Mouse (Mus musculus): ENCODE measurements at regions not wholly inside any gene's neighbourhood (a gene's known extent, or its start where the extent isn't known, plus 50 kb on each side); places are given as distances from the start of the nearest gene placed in this dataset.

DNA sequence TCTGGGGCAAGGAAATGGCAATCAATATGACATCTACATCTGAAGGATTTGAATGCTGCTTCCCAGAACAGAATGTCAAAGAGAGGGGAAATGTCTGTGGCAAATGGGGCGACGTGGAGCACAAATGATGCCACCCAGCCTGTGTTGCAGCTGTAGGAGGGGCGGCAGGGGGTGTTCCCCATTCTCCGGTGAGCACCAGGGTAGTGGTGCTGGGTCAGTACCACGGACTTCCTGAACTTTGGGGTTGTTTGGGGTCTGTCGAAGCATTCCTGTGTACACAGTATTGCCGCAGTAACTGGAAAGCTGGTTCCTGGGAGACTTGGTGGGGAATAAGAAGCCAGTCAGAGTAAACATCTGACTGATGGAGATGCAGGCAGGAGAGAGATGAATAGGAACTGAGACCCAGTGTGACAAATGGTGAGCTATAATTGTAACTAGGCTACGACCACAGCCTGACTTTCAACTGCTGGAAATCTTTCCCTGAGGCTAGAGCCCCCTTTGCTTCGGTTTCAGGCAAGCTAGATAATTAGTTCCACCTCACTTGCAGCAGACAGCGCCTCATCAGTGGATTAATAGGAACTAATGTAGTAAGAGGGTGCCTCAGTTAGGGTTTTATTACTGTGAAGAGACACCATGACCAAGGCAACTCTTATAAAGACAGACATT lies 53.9 kb upstream of the Tom1l1 start:
- ATAC-seq (ENCODE audit: low FRiP score) (peak; percentile 43; the same call in 1 of the 2 replicates), DNase-seq (ENCODE audit: low spot score) (peak; percentile 36)
- Histone ChIP-seq H3K4me3 (replicated peaks; ENCODE audit: low read length) (no peak overlapping the region), H3K4me1 (replicated peaks; ENCODE audit: control insufficient read depth, insufficient read depth, low read length) (no peaks in the 10 kb centered on the region; the same call in 1 of the 2 replicates), H3K36me3 (replicated peaks; ENCODE audit: control insufficient read depth, insufficient read depth) (no peaks in the 10 kb centered on the region), H3K9ac (no peak overlapping the region), H3K4me2 (replicated peaks) (no peak overlapping the region), H3K27me3 (ENCODE audit: control insufficient read depth, insufficient read depth, low read length) (no peaks in the 10 kb centered on the region), H3K9me3 (ENCODE audit: control insufficient read depth, low read length) (no peaks in the 10 kb centered on the region), H3K27ac (no peak overlapping the region)
- WGBS, result 49% methylated on average over 10 of the region's 10 CpGs

DNA sequence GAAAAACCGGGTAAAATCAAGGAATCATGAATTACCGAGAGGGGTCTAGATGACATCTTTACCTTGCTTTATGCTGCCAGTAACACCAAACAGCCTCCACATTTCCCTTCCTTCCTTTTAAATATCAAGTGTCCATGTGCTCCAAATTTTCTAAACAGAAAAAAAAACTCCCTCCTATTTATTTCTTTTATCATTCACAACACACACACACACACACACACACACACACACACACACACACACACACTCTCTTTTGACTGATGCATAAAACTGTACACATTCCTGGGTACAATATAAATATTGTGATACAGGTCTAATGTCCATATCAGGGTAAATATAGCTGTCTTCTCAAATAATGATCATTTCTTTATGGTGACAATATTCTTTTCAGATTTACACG lies 51.3 kb upstream of the Tom1l1 start:
- ATAC-seq (ENCODE audit: low FRiP score), result no peak
- no peak overlapping the region for H3K4me2 ChIP-seq (replicated peaks)

GRCm38 (mm10) chr11:90738741-90739140 lies 50.6 kb upstream of the Tom1l1 start:
- Histone ChIP-seq H3K27me3 (ENCODE audit: control insufficient read depth, insufficient read depth, low read length) (no peaks in the 10 kb centered on the region), H3K9me3 (ENCODE audit: control insufficient read depth, low read length) (no peaks in the 10 kb centered on the region), H3K4me1 (replicated peaks; ENCODE audit: control insufficient read depth, insufficient read depth, low read length) (no peaks in the 10 kb centered on the region; the same call in 1 of the 2 replicates), H3K36me3 (replicated peaks; ENCODE audit: control insufficient read depth, insufficient read depth) (no peaks in the 10 kb centered on the region), H3K27ac (no peak overlapping the region), H3K4me2 (replicated peaks) (no peak overlapping the region), H3K9ac (no peak overlapping the region), H3K4me3 (replicated peaks; ENCODE audit: low read length) (no peak overlapping the region)
- 78% methylated on average over 2 of the region's 2 CpGs for WGBS
- ATAC-seq (ENCODE audit: low FRiP score) (no peak), DNase-seq (ENCODE audit: low spot score) (no peak)

More for the DNA sequence above, 51.3 kb upstream of the Tom1l1 start:
- H3K27me3 ChIP-seq (ENCODE audit: control insufficient read depth, insufficient read depth, low read length), result no peaks in the 10 kb centered on the region
- no peak overlapping the region for H3K9ac ChIP-seq
- H3K4me3 ChIP-seq (replicated peaks; ENCODE audit: low read length), result no peak overlapping the region
- H3K27ac ChIP-seq, result no peak overlapping the region
- DNase-seq (ENCODE audit: low spot score), result no peak
- H3K4me1 ChIP-seq (replicated peaks; ENCODE audit: control insufficient read depth, insufficient read depth, low read length), result no peaks in the 10 kb centered on the region; the same call in 1 of the 2 replicates
- H3K9me3 ChIP-seq (ENCODE audit: control insufficient read depth, low read length), result no peaks in the 10 kb centered on the region
- H3K36me3 ChIP-seq (replicated peaks; ENCODE audit: control insufficient read depth, insufficient read depth), result no peaks in the 10 kb centered on the region
- 78% methylated on average over 3 of the region's 3 CpGs for WGBS

Measured in hindbrain, embryonic 14.5 days (tissue).